Mouse (Mus musculus) olfactory bulb, adult 2 months (tissue): Measurements from ENCODE around the gene Supt4a. TPM values are rescaled to one million over a fixed set of nuclear protein-coding genes. Genes with fewer than 3 reads are reported as not detected.

ENCODE experiments used
- H3K27ac ChIP-seq: fragments of 200-500 bp; 2 replicates; pipeline ENCODE4 v1.5.1; 2012; ENCODE audit warnings: low read depth, low read length; ENCODE audit not compliant: insufficient read depth
- H3K4me1 ChIP-seq: fragments of 200-500 bp; 2 replicates; pipeline ENCODE4 v1.6.1; 2012; ENCODE audit warnings: low read length; ENCODE audit not compliant: control insufficient read depth, insufficient read depth
- H3K4me3 ChIP-seq: fragments of 200-500 bp; 2 replicates; pipeline ENCODE4 v1.5.1; 2012; ENCODE audit warnings: mild to moderate bottlenecking, low read depth, low read length, moderate library complexity; ENCODE audit not compliant: insufficient read depth
- CTCF ChIP-seq: fragments of 200-500 bp; IDR thresholded peaks from 2 replicates; pipeline ENCODE4 v1.5.1; 2012; ENCODE audit warnings: low read depth, mild to moderate bottlenecking, low read length, moderate library complexity; ENCODE audit not compliant: insufficient read depth
- POLR2A ChIP-seq: fragments of 200-500 bp; IDR thresholded peaks from 2 replicates; pipeline ENCODE4 v1.6.1; 2012; ENCODE audit warnings: mild to moderate bottlenecking, low read depth, low read length, moderate library complexity; ENCODE audit not compliant: insufficient read depth
- WGBS: fragments of 180-500 bp; shearing (Covaris S2); methylation state at CpG from one replicate; pipeline ENCODE4 v1.1.7; 2018; 5-methylcytosine and 5-hydroxymethylcytosine counted together
- polyA plus RNA-seq: library from polyadenylated mRNA; stranded (reverse); fragments of >200 nt; gene quantifications from 2 replicates; pipeline ENCODE4 v1.2.4, GENCODE M21; 2012; ENCODE audit warnings: low replicate concordance; ENCODE audit not compliant: missing spikeins, insufficient read depth, insufficient read length

Supt4a gene
- not detected in 2 replicates for polyA plus RNA-seq

GRCm38 (mm10) chr11:87737175-87737740, at the start of gene Supt4a:
Gene Supt4a (plus strand): TSS chr11:87737552.
- Histone ChIP-seq H3K4me1 (0 out of 2 replicates have a peak, but pooled peaks cover 3% of the 10 kb centered on the region), H3K27ac (peak within 1 kb of the TSS; percentile 29; the same call in 1 of the 2 replicates), H3K4me3 (peak within 1 kb of the TSS; percentile 86)
- under 1% methylated on average over 57 of the region's 57 CpGs for WGBS
- TF ChIP-seq POLR2A (peak; percentile 42), CTCF (no peak)

GRCm38 (mm10) chr11:87688478-87689203, 48.7 kb upstream of the Supt4a start:
- H3K4me3 ChIP-seq: no peak overlapping the region
- no peak overlapping the region for H3K27ac ChIP-seq
- 92% methylated on average over 11 of the region's 11 CpGs for WGBS
- TF ChIP-seq CTCF (no peak), POLR2A (no peak)
- H3K4me1 ChIP-seq: peaks cover 4% of the 10 kb centered on the region

- Histone ChIP-seq H3K4me3 (no peak overlapping the region), H3K4me1 (peaks cover 4% of the 10 kb centered on the region), H3K27ac (no peak overlapping the region)
- WGBS: 26% methylated on average over 7 of the region's 7 CpGs
- TF ChIP-seq CTCF (no peak), POLR2A (no peak)
These were observed 47.9 kb upstream of the Supt4a start for GRCm38 (mm10) chr11:87689402-87689808.

GRCm38 (mm10) chr11:87690054-87690740, 47.2 kb upstream of the Supt4a start:
- WGBS: 85% methylated on average over 16 of the region's 16 CpGs
- TF ChIP-seq POLR2A (no peak), CTCF (no peak)
- Histone ChIP-seq H3K4me3 (no peak overlapping the region), H3K27ac (no peak overlapping the region), H3K4me1 (peaks cover 4% of the 10 kb centered on the region)

- H3K4me1 ChIP-seq: no peaks in the 10 kb centered on the region
- 87% methylated on average over 14 of the region's 14 CpGs for WGBS
- TF ChIP-seq POLR2A (no peak), CTCF (no peak)
- no peak overlapping the region for H3K27ac ChIP-seq
- H3K4me3 ChIP-seq: no peak overlapping the region
These were observed 40.1 kb upstream of the Supt4a start for GRCm38 (mm10) chr11:87697131-87697682.

GRCm38 (mm10) chr11:87698126-87698525, 39.2 kb upstream of the Supt4a start:
- Histone ChIP-seq H3K4me3 (no peak overlapping the region), H3K4me1 (no peaks in the 10 kb centered on the region), H3K27ac (no peak overlapping the region)
- 86% methylated on average over 4 of the region's 4 CpGs for WGBS
- TF ChIP-seq CTCF: no peak
- no peak for TF ChIP-seq POLR2A

- Histone ChIP-seq H3K4me3 (no peak overlapping the region), H3K27ac (no peak overlapping the region), H3K4me1 (no peaks in the 10 kb centered on the region)
- WGBS: 88% methylated on average over 6 of the region's 6 CpGs
- no peak for TF ChIP-seq CTCF
These were observed 36.2 kb upstream of the Supt4a start for GRCm38 (mm10) chr11:87701108-87701507.

- Histone ChIP-seq H3K27ac (no peak overlapping the region), H3K4me3 (no peak overlapping the region), H3K4me1 (no peaks in the 10 kb centered on the region)
- TF ChIP-seq CTCF (no peak), POLR2A (no peak)
- 87% methylated on average over 14 of the region's 14 CpGs for WGBS
These were observed 35.3 kb upstream of the Supt4a start for GRCm38 (mm10) chr11:87701877-87702620.

- TF ChIP-seq CTCF (no peak), POLR2A (no peak)
- WGBS: 94% methylated on average over 5 of the region's 5 CpGs
- H3K27ac ChIP-seq: no peak overlapping the region
- H3K4me3 ChIP-seq: no peak overlapping the region
- H3K4me1 ChIP-seq: no peaks in the 10 kb centered on the region
These were observed 33.7 kb upstream of the Supt4a start for GRCm38 (mm10) chr11:87703654-87704053.
